Mouse (Mus musculus) heart, embryonic 14.5 days (tissue): Measurements from ENCODE around the gene Stpg2. TPM values are rescaled to one million over a fixed set of nuclear protein-coding genes. Genes with fewer than 3 reads are reported as not detected.

ENCODE experiments used
- ATAC-seq: fragments of 200-750 bp; cut with Nextera tagmentation; 2 replicates; pipeline ENCODE4 v1.8.0; 2017; ENCODE audit warnings: low read depth, moderate TSS enrichment; ENCODE audit not compliant: insufficient number of reproducible peaks, insufficient read depth, low FRiP score
- H3K27ac ChIP-seq, 2 experiments: fragments of 200-500 bp in 1 of 2; fragments of 300-500 bp in 1 of 2; sonication (generic) in 1 of 2; replicated peaks in 1 of 2; 2 replicates each; pipeline ENCODE4 v1.5.1; 2012 to 2014; ENCODE audit warnings: low read depth in 2 of 2, low read length in 2 of 2, control low read depth in 1 of 2, mild to moderate bottlenecking in 1 of 2, mixed read lengths in 1 of 2; ENCODE audit not compliant: control insufficient read depth in 1 of 2, insufficient read depth in 1 of 2
- H3K27me3 ChIP-seq: fragments of 300-500 bp; sonication (generic); 2 replicates; pipeline ENCODE4 v1.6.1; 2014; ENCODE audit warnings: mild to moderate bottlenecking, low read length, control low read depth; ENCODE audit not compliant: control insufficient read depth, insufficient read depth
- H3K36me3 ChIP-seq: fragments of 300-500 bp; sonication (generic); 2 replicates; pipeline ENCODE4 v1.6.1; 2014; ENCODE audit warnings: mild to moderate bottlenecking, control low read depth, low read length, mixed read lengths; ENCODE audit not compliant: control insufficient read depth, insufficient read depth
- H3K4me1 ChIP-seq, 2 experiments: fragments of 200-500 bp in 1 of 2; fragments of 300-500 bp in 1 of 2; sonication (generic) in 1 of 2; 2 replicates each; pipeline ENCODE4 v1.6.1; 2012 to 2014; ENCODE audit warnings: low read length in 2 of 2, control low read depth in 1 of 2, mixed read lengths in 1 of 2; ENCODE audit not compliant: control insufficient read depth in 2 of 2, insufficient read depth in 2 of 2
- H3K4me2 ChIP-seq: fragments of 300-500 bp; sonication (generic); 2 replicates; pipeline ENCODE4 v1.6.1; 2014; ENCODE audit warnings: mild to moderate bottlenecking, low read length
- H3K4me3 ChIP-seq, 2 experiments: fragments of 200-500 bp in 1 of 2; fragments of 300-500 bp in 1 of 2; sonication (generic) in 1 of 2; 2 replicates each; pipeline ENCODE4 v1.5.1; 2012 to 2014; ENCODE audit warnings: low read length in 2 of 2, mild to moderate bottlenecking in 2 of 2, control low read depth in 1 of 2, low read depth in 1 of 2, moderate library complexity in 1 of 2; ENCODE audit not compliant: control insufficient read depth in 1 of 2, insufficient read depth in 1 of 2
- H3K9ac ChIP-seq: fragments of 300-500 bp; sonication (generic); 2 replicates; pipeline ENCODE4 v1.6.1; 2014; ENCODE audit warnings: mild to moderate bottlenecking, low read length
- H3K9me3 ChIP-seq: fragments of 300-500 bp; sonication (generic); 2 replicates; pipeline ENCODE4 v1.6.1; 2016; ENCODE audit warnings: low read length, control low read depth; ENCODE audit not compliant: control insufficient read depth
- WGBS: fragments of 180-500 bp; shearing (Covaris S2); extraction: QIAGEN DNeasy Blood & Tissue Kit; methylation state at CpG from one replicate; pipeline ENCODE4 v1.1.7; 2014; 5-methylcytosine and 5-hydroxymethylcytosine counted together
- polyA plus RNA-seq: library from polyadenylated mRNA; unstranded; fragments of >200 nt; fragmentation: Nextera tagmentation; extraction: Ambion mirVana; gene quantifications from 2 replicates; pipeline ENCODE4 v1.2.1, GENCODE M21; 2014

Gene Stpg2
- not detected in 2 replicates for polyA plus RNA-seq

GRCm38 (mm10) chr3:139205444-139205998 lies at the start of gene Stpg2:
Gene Stpg2, plus strand, starts transcription at chr3:139205694.
- H3K27ac ChIP-seq: peak within 1 kb of the TSS; percentile 85 to 90
- peaks cover 19% of the 10 kb centered on the region for H3K27me3 ChIP-seq
- WGBS: 1% methylated on average over 49 of the region's 49 CpGs
- H3K36me3 ChIP-seq: no peaks in the 10 kb centered on the region
- H3K4me2 ChIP-seq: peak within 1 kb of the TSS; percentile 74
- ATAC-seq: peak; percentile 94
- peaks cover 0 to 5% of the 10 kb centered on the region in 2 experiments; a peak in 1 of 4 replicates for H3K4me1 ChIP-seq
- peak within 1 kb of the TSS; percentile 73 for H3K9ac ChIP-seq
- H3K9me3 ChIP-seq: peaks cover 5% of the 10 kb centered on the region; the same call in 1 of the 2 replicates
- H3K4me3 ChIP-seq: peak within 1 kb of the TSS; percentile 67 to 84

DNA sequence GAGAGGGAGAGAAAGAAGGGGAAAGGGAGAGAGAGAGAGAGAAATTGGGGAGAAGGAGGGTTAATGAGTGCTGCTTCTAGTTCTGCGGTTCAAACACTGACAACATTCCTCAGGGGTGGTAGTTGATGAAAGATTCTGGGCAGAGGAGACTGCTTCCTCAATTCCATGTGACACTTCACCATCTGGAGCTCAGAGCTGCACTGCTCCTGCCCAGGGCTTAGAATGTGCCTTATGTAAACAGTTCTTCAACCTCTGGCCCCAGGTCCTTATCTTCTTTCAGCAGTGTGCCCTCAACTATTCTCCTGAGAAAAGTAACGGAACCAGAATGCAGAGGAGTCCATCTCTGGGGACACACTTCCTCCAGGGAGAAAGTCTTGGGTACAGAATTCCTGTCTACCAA lies 43.3 kb upstream of the Stpg2 start:
- H3K9ac ChIP-seq: no peak overlapping the region
- no peak for ATAC-seq
- H3K27ac ChIP-seq: no peak overlapping the region
- H3K4me1 ChIP-seq: peaks cover 2 to 8% of the 10 kb centered on the region in 2 experiments; a peak in 1 of 4 replicates
- H3K27me3 ChIP-seq: no peaks in the 10 kb centered on the region
- WGBS: 9% methylated on average over 2 of the region's 2 CpGs
- no peaks in the 10 kb centered on the region for H3K9me3 ChIP-seq
- H3K4me3 ChIP-seq: no peak overlapping the region
- H3K36me3 ChIP-seq: no peaks in the 10 kb centered on the region
- H3K4me2 ChIP-seq: no peak overlapping the region

DNA sequence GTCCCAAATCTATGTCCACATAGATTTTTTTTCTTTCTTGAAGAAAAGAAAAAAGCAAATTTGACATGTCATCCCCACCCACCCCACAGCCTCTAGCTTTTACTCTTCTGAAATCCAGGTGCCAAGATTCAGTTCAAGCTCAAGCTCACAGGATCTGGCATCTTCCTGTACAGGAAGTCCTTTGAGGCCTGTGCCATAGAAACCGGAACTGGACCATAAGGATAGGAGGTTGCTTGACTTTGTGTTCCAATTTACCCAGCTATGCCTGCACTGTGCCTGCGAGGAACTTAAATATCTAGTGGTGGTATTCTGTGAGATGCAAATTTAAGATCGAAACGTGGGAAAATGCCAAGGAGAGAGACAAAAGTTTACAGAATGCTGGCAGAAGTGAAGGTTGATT lies 42.8 kb upstream of the Stpg2 start:
- no peaks in the 10 kb centered on the region for H3K27me3 ChIP-seq
- H3K4me2 ChIP-seq: no peak overlapping the region
- ATAC-seq: no peak
- no peaks in the 10 kb centered on the region for H3K9me3 ChIP-seq
- no peak overlapping the region for H3K27ac ChIP-seq
- H3K4me3 ChIP-seq: no peak overlapping the region
- H3K9ac ChIP-seq: no peak overlapping the region
- WGBS: 82% methylated on average over 4 of the region's 4 CpGs
- H3K36me3 ChIP-seq: no peaks in the 10 kb centered on the region
- H3K4me1 ChIP-seq: peaks cover 2 to 8% of the 10 kb centered on the region in 2 experiments; a peak in 1 of 4 replicates

DNA sequence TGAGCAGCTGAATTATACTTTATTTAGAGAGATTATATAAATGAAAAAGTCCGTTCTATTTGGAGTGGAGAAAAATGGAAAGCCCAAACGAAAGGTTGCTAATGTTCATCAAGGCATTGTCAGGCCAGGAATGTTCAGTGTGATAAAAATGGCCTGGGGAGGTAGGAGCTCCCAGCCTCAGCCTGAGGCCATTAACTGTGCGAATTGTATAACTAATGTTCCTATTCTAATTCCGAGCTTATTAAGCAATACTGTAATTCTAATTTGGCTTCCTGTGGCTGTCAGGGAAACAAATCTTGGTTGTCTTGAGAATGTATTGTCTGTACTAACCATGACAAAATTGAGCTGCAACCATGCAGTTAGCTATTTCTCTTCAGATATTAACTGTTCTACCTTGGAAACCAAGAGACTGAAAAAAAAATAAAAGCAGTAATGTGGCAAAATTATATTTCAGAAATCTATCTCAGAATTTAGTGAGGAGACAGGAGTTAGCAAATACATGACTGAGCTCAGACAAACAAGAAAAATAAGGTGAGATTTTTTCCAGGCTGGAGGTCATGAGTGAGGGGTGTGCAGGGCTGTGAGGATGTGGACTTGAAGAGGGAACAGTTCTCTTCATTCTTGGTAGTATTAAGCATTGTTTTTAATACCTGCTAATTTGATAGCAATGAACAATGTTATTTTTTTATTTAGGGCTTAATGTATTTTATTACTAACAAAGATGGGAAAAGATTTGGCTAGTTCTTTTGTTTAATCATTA lies 36.8 kb upstream of the Stpg2 start:
- H3K9ac ChIP-seq: no peak overlapping the region
- no peaks in the 10 kb centered on the region for H3K27me3 ChIP-seq
- H3K36me3 ChIP-seq: no peaks in the 10 kb centered on the region
- ATAC-seq: no peak
- H3K9me3 ChIP-seq: no peaks in the 10 kb centered on the region
- H3K4me3 ChIP-seq: no peak overlapping the region
- no peaks in the 10 kb centered on the region for H3K4me1 ChIP-seq
- H3K27ac ChIP-seq: no peak overlapping the region
- WGBS: 63% methylated on average over 4 of the region's 4 CpGs
- H3K4me2 ChIP-seq: no peak overlapping the region

- Histone ChIP-seq H3K4me2 (no peak overlapping the region), H3K4me1 (no peaks in the 10 kb centered on the region), H3K27ac (no peak overlapping the region), H3K9me3 (no peaks in the 10 kb centered on the region), H3K4me3 (no peak overlapping the region), H3K9ac (no peak overlapping the region), H3K36me3 (no peaks in the 10 kb centered on the region), H3K27me3 (no peaks in the 10 kb centered on the region)
- 58% methylated on average over 1 of the region's 1 CpGs for WGBS
- no peak for ATAC-seq
Observed at GRCm38 (mm10) chr3:139169740-139170139, 35.8 kb upstream of the Stpg2 start.

DNA sequence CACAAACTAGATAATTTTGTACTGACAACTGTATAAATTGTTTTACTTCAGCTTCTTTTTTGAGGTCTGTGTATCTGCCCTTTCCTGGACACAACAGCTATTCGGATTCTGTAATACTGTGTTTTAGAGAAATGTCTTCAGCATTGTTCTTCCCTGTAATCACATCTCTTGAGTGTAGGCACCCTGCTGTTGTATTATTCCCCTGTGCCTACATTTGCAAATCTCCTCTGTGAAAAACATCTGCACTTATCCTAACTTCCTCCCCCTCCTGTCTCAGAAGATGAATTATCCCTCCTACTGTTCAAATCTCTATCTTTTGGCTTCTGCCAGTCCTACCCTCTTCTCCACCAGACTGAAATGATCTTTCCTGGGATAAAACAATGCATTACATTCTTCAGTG lies 28.6 kb upstream of the Stpg2 start:
- no peaks in the 10 kb centered on the region for H3K27me3 ChIP-seq
- ATAC-seq: no peak
- no peak overlapping the region for H3K9ac ChIP-seq
- no peak overlapping the region for H3K4me2 ChIP-seq
- WGBS: 45% methylated on average over 1 of the region's 1 CpGs
- no peak overlapping the region for H3K27ac ChIP-seq
- no peaks in the 10 kb centered on the region for H3K4me1 ChIP-seq
- 0 out of 2 replicates have a peak, but pooled peaks cover 5% of the 10 kb centered on the region for H3K9me3 ChIP-seq
- no peaks in the 10 kb centered on the region for H3K36me3 ChIP-seq
- no peak overlapping the region for H3K4me3 ChIP-seq

DNA sequence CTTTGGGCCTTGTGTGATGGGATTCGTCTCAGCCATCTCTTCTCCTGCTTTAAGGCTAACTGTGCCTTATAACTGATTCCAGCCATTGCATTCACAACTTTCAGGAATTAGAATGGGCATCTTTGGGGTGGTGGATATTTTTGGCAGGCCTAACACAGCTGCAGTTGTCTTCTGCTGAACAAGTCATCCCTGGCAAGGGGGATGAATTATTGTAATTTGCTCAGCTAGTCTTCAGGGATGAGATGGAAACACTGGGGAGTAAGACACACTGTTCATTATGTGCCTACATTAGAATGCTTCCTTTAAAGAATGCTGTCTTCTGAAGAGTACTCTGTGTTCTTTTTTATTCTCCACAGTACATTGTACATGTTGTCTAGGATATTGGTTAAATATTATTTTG lies 14.0 kb upstream of the Stpg2 start:
- Histone ChIP-seq H3K36me3 (no peaks in the 10 kb centered on the region), H3K4me3 (no peak overlapping the region), H3K4me1 (no peaks in the 10 kb centered on the region), H3K27me3 (no peaks in the 10 kb centered on the region), H3K9me3 (no peaks in the 10 kb centered on the region), H3K4me2 (no peak overlapping the region), H3K9ac (no peak overlapping the region), H3K27ac (no peak overlapping the region)
- WGBS: 63% methylated on average over 1 of the region's 1 CpGs
- no peak for ATAC-seq
